Mouse (Mus musculus) neural tube, embryonic 14.5 days (tissue): ENCODE data around the gene Clip1. TPM values are rescaled to one million over a fixed set of nuclear protein-coding genes. Genes with fewer than 3 reads are reported as not detected.

ENCODE experiments used
- ATAC-seq: fragments of 200-750 bp; cut with Nextera tagmentation; 2 replicates; pipeline ENCODE4 v1.8.0; 2017; ENCODE audit warnings: low read depth, mild to moderate bottlenecking, moderate TSS enrichment, moderate library complexity
- H3K27ac ChIP-seq: fragments of 300-500 bp; sonication (generic); 2 replicates; pipeline ENCODE4 v1.5.1; 2014; ENCODE audit warnings: low read depth, mild to moderate bottlenecking, control low read depth, low read length, moderate library complexity, mixed read lengths
- H3K27me3 ChIP-seq: fragments of 300-500 bp; sonication (generic); 2 replicates; pipeline ENCODE4 v1.6.1; 2014; ENCODE audit warnings: low read length; ENCODE audit not compliant: control insufficient read depth, insufficient read depth
- H3K36me3 ChIP-seq: fragments of 300-500 bp; sonication (generic); 2 replicates; pipeline ENCODE4 v1.6.1; 2014; ENCODE audit warnings: low read length, mixed read lengths; ENCODE audit not compliant: control insufficient read depth, insufficient read depth
- H3K4me1 ChIP-seq: fragments of 300-500 bp; sonication (generic); 2 replicates; pipeline ENCODE4 v1.6.1; 2014; ENCODE audit warnings: low read length; ENCODE audit not compliant: control insufficient read depth, insufficient read depth
- H3K4me2 ChIP-seq: fragments of 300-500 bp; sonication (generic); 2 replicates; pipeline ENCODE4 v1.6.1; 2014; ENCODE audit warnings: mild to moderate bottlenecking, low read depth, low read length, control low read depth
- H3K4me3 ChIP-seq: fragments of 300-500 bp; sonication (generic); 2 replicates; pipeline ENCODE4 v1.5.1; 2014; ENCODE audit warnings: low read depth, low read length, control low read depth, mixed read lengths
- H3K9ac ChIP-seq: fragments of 300-500 bp; sonication (generic); replicated peaks from 2 replicates; pipeline ENCODE4 v1.6.1; 2014; ENCODE audit warnings: low read depth, mild to moderate bottlenecking, control low read depth, low read length, mixed read lengths
- H3K9me3 ChIP-seq: fragments of 300-500 bp; sonication (generic); 2 replicates; pipeline ENCODE4 v1.6.1; 2016; ENCODE audit warnings: low read length; ENCODE audit not compliant: control insufficient read depth
- whole genome bisulfite sequencing: fragments of 180-500 bp; shearing (Covaris S2); extraction: QIAGEN DNeasy Blood & Tissue Kit; methylation state at CpG from one replicate; pipeline ENCODE4 v1.1.7; 2014; 5-methylcytosine and 5-hydroxymethylcytosine counted together
- polyA plus RNA-seq: library from polyadenylated mRNA; unstranded; fragments of >200 nt; fragmentation: Nextera tagmentation; extraction: Ambion mirVana; gene quantifications from 2 replicates; pipeline ENCODE4 v1.2.1, GENCODE M21; 2014

Gene Clip1
- polyA plus RNA-seq, 1 experiment from 2014 or later: 85.2 TPM

- H3K36me3 ChIP-seq: no peaks in the 10 kb centered on the region
- no peaks in the 10 kb centered on the region for H3K9me3 ChIP-seq
- no peak overlapping the region for H3K27ac ChIP-seq
- H3K9ac ChIP-seq: no peak overlapping the region
- H3K4me1 ChIP-seq: no peaks in the 10 kb centered on the region
- H3K27me3 ChIP-seq: no peaks in the 10 kb centered on the region
- WGBS: 73% methylated on average over 9 of the region's 9 CpGs
- H3K4me3 ChIP-seq: no peak overlapping the region
- no peak overlapping the region for H3K4me2 ChIP-seq
- no peak for ATAC-seq
Measured at GRCm38 (mm10) chr5:123662059-123662458, 22.4 kb downstream of the Clip1 start.

DNA sequence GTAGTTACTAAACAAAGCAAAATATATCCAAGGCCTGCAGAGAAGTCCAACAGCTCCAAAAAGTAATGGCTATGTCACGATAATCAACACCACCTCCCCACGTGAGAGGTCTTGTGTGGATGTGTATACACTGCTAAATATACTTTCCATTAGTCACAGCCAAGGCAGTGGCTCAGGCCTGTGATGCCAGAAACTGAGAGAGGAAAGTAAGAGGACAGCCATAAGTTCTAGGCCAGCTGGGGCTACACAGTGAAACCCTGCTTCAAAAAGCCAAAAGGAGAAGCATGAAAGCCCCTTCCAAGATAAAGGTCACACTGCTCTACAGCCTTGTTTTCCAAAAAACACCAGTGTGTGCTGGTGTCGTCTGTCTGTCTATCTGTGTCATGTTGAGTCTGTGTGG is 22.8 kb downstream of the Clip1 start:
- Histone ChIP-seq H3K9ac (no peak overlapping the region), H3K4me2 (no peak overlapping the region), H3K27me3 (no peaks in the 10 kb centered on the region), H3K36me3 (no peaks in the 10 kb centered on the region), H3K4me3 (no peak overlapping the region), H3K4me1 (no peaks in the 10 kb centered on the region), H3K27ac (no peak overlapping the region), H3K9me3 (no peaks in the 10 kb centered on the region)
- no peak for ATAC-seq
- 81% methylated on average over 3 of the region's 3 CpGs for WGBS

GRCm38 (mm10) chr5:123657651-123658050 is 26.8 kb downstream of the Clip1 start:
- peaks cover 15% of the 10 kb centered on the region; the same call in 1 of the 2 replicates for H3K36me3 ChIP-seq
- WGBS: 77% methylated on average over 7 of the region's 7 CpGs
- no peak overlapping the region for H3K9ac ChIP-seq
- no peak overlapping the region for H3K27ac ChIP-seq
- H3K4me1 ChIP-seq: no peaks in the 10 kb centered on the region
- no peak for ATAC-seq
- H3K4me3 ChIP-seq: no peak overlapping the region
- no peaks in the 10 kb centered on the region for H3K9me3 ChIP-seq
- H3K27me3 ChIP-seq: no peaks in the 10 kb centered on the region
- no peak overlapping the region for H3K4me2 ChIP-seq

DNA sequence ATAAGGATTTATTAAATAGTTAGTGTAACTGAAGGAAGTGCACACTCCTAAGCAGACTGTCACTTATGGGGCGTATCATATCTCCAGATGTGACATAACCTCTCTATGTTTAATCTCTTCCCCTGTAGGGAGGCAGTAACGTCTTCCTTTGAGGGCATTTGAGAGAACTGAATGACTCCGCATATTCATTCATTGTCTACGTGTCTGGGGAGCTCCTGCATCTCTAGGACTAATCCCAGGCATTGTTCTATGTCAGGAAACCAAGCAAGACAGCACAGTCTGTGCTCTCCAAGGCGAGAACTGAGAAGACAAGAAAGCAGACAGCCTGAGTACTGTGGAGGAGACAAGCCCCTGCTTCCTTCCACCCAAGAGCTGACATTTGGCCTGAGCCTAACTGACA is 29.5 kb downstream of the Clip1 start:
- Histone ChIP-seq H3K4me1 (no peaks in the 10 kb centered on the region), H3K36me3 (peaks cover 23% of the 10 kb centered on the region), H3K27ac (no peak overlapping the region), H3K9ac (no peak overlapping the region), H3K4me3 (no peak overlapping the region), H3K4me2 (no peak overlapping the region), H3K9me3 (no peaks in the 10 kb centered on the region), H3K27me3 (no peaks in the 10 kb centered on the region)
- 56% methylated on average over 5 of the region's 5 CpGs for WGBS
- ATAC-seq: no peak

GRCm38 (mm10) chr5:123653287-123653801 is 31.1 kb downstream of the Clip1 start:
- WGBS: 91% methylated on average over 11 of the region's 11 CpGs
- H3K9ac ChIP-seq: no peak overlapping the region
- no peaks in the 10 kb centered on the region for H3K27me3 ChIP-seq
- no peak overlapping the region for H3K4me3 ChIP-seq
- no peaks in the 10 kb centered on the region for H3K4me1 ChIP-seq
- H3K27ac ChIP-seq: no peak overlapping the region
- H3K36me3 ChIP-seq: peaks cover 23% of the 10 kb centered on the region
- no peak overlapping the region for H3K4me2 ChIP-seq
- no peaks in the 10 kb centered on the region for H3K9me3 ChIP-seq
- no peak for ATAC-seq

DNA sequence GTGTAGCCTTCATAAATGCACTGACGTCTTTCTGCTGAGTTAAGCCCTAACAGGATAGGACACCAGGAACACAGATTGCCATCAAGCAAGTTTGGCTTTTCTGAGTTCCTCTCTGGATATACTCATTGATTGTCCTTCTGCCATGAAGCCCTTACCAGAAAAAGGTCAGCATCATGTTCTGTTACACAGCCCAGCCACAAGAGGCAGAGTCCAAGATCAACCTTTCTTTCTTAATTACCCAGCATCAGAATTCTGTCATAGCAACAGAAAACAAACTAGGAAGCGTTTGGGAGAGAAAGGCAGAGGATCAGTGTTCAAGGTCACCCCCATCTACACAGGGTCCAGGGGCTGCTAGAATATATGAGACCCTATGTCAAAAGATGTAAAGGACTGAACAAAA is 33.6 kb downstream of the Clip1 start:
- H3K36me3 ChIP-seq: peaks cover 30% of the 10 kb centered on the region
- H3K4me2 ChIP-seq: no peak overlapping the region
- no peak for ATAC-seq
- no peak overlapping the region for H3K27ac ChIP-seq
- no peak overlapping the region for H3K4me3 ChIP-seq
- H3K9me3 ChIP-seq: no peaks in the 10 kb centered on the region
- no peaks in the 10 kb centered on the region for H3K4me1 ChIP-seq
- H3K27me3 ChIP-seq: no peaks in the 10 kb centered on the region
- no peak overlapping the region for H3K9ac ChIP-seq
- WGBS: 74% methylated on average over 2 of the region's 2 CpGs

GRCm38 (mm10) chr5:123642401-123642800 is 42.0 kb downstream of the Clip1 start:
- WGBS: 94% methylated on average over 17 of the region's 17 CpGs

DNA sequence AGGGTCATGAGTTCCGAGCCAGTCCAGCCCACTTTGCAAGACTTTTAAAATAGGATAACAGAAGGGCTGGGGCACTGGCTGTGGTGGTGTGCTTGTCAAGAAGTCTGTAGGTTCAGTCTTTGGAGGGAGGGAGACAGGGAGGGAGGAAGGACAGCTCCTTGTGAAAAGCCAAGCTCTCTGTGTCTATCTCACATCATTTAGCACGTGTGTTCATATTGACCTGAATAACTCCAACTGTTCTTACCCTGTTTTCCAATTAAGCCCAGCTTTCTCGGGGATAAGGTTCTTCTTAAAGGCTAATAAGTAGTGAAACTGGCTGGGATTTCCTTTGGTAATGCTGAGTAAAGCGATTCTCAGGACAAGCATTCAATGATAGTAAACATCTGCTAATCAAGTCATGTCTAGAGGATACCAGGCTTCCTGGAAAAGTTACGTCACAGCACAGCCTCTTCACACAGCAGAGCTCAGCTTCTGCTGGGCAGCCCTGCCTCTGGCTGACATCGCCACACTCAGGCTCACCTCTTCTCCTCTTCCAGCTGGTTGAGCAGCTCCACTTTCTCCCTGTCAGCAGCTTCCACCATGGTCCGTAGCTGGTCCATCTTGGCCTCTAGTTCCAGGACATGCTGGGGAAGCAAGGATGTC is 43.0 kb downstream of the Clip1 start:
- Histone ChIP-seq H3K27ac (no peak overlapping the region), H3K27me3 (no peaks in the 10 kb centered on the region), H3K4me3 (no peak overlapping the region), H3K9ac (no peak overlapping the region), H3K9me3 (no peaks in the 10 kb centered on the region), H3K4me1 (no peaks in the 10 kb centered on the region), H3K4me2 (no peak overlapping the region), H3K36me3 (peaks cover 41% of the 10 kb centered on the region)
- 91% methylated on average over 7 of the region's 7 CpGs for WGBS
- no peak for ATAC-seq

More at GRCm38 (mm10) chr5:123642401-123642800, 42.0 kb downstream of the Clip1 start:
- no peak overlapping the region for H3K9ac ChIP-seq
- no peaks in the 10 kb centered on the region for H3K27me3 ChIP-seq
- H3K27ac ChIP-seq: no peak overlapping the region
- no peaks in the 10 kb centered on the region for H3K4me1 ChIP-seq
- no peak overlapping the region for H3K4me3 ChIP-seq
- ATAC-seq: no peak
- no peak overlapping the region for H3K4me2 ChIP-seq
- H3K36me3 ChIP-seq: peaks cover 45% of the 10 kb centered on the region
- no peaks in the 10 kb centered on the region for H3K9me3 ChIP-seq

- no peak overlapping the region for H3K4me2 ChIP-seq
- H3K4me1 ChIP-seq: no peaks in the 10 kb centered on the region
- no peak overlapping the region for H3K4me3 ChIP-seq
- 0 out of 2 replicates have a peak, but pooled peaks have one; percentile 14 for ATAC-seq
- no peaks in the 10 kb centered on the region for H3K27me3 ChIP-seq
- peaks cover 34% of the 10 kb centered on the region for H3K36me3 ChIP-seq
- no peak overlapping the region for H3K27ac ChIP-seq
- H3K9me3 ChIP-seq: no peaks in the 10 kb centered on the region
- WGBS: 68% methylated on average over 9 of the region's 9 CpGs
- no peak overlapping the region for H3K9ac ChIP-seq
Measured at GRCm38 (mm10) chr5:123640181-123640580, 44.2 kb downstream of the Clip1 start.
